Mouse (Mus musculus) testis, postnatal 10 days (tissue): ENCODE data around the gene Fam131a.

Experiments
- DNase-seq: peaks from one replicate; pipeline ENCODE4 v3.0.0; 2021; ENCODE audit warnings: low spot score

Gene Fam131a

GRCm38 (mm10) chr16:20746641-20747040 is 53.6 kb downstream of the Fam131a start:
- DNase-seq = peak; percentile 84

DNA sequence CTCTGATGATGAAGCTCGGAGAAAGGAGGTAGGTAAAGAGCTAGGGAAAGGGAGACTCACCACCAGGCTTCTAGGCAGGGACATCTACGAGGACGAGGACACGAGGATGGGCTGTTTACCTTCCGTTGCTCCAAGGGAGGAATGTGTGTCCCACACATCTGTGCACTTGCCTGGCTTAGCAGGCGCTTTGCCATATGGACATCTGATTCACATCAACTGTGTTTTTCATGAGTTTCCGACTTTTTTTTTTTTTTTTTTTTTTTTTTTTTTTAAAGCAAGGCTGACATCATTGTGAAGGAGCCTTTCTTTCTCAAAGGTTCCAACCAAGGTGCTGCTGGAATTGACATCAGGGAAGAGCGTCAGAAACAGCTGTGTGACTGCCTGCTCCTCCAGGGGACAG is 57.5 kb downstream of the Fam131a start:
- no peak for DNase-seq
